Mouse (Mus musculus) layer of hippocampus, adult 2 months (tissue): ENCODE data around the gene 9130008F23Rik. TPM values are rescaled to one million over a fixed set of nuclear protein-coding genes. Genes with fewer than 3 reads are reported as not detected.

Experiments
- DNase-seq, 2 experiments: peaks; one replicate each; pipeline ENCODE4 v3.0.0; 2022; ENCODE audit warnings: low spot score in 2 of 2
- H3K27ac ChIP-seq: fragments of 200-600 bp; 2 replicates; pipeline ENCODE4 v1.8.1; 2022
- H3K4me3 ChIP-seq: fragments of 200-600 bp; 2 replicates; pipeline ENCODE4 v1.8.1; 2022; ENCODE audit warnings: mild to moderate bottlenecking
- CTCF ChIP-seq: fragments of 200-600 bp; conservative IDR thresholded peaks from 2 replicates; pipeline ENCODE4 v1.8.1; 2022; ENCODE audit warnings: antibody characterized with exemption, mild to moderate bottlenecking, moderate library complexity
- long read RNA-seq, 2 experiments: library from polyadenylated mRNA; stranded (forward); transcript quantifications; one replicate each; pipeline ENCODE4 v2.0.0; 2021; ENCODE audit warnings: borderline mapping rate in 2 of 2
- total RNA-seq, 2 experiments: library from RNA; stranded (reverse); gene quantifications; 2 replicates each; pipeline ENCODE4 v1.2.3; 2021

The 9130008F23Rik gene
- under 1 TPM in 1 of 2 experiments, not detected in 1; 0.23 TPM for total RNA-seq
- long read RNA-seq, experiment 1 = 0 reads
- long read RNA-seq, experiment 2 = 0 reads

DNA sequence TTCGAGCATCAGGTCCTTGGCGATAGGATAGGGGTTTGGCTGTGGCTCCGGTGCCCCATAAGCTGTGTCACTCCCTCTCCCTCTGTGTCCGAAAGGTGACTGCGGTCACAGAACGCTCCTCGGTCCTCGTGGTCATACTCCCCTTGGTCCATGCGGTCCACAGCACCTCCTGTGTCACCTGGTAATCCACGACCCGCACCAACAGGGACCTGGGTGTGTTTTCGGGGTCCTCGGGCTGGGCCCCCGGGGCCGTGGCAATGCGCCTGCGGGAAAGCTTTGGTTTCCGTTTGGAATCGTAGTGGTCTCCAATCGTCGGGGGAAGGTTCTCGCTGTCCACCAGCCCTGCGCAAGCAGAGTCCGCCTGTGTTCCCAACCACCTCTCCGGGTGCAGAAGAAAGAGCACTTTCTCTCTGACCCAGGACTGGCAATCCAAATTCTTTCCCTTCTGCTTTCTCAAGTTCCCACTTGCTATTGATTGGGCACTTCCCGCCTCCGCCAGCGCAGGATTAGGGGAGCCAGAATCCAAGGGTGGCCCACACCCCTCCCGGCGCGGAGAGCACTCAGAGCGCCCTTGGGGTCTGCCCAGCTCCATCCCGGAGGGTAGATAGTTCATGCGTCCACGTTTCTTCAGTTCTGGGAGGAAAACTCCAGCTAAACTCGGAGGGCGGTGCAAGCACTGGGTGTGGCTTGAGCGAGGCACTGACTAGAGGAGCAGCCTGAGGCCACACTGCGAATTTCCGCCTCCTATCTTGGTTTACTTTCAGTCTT lies at the start of gene 9130008F23Rik:
9130008F23Rik (minus strand) TSS at position 636 of the 768 bp plus-strand sequence.
- no peak for TF ChIP-seq CTCF
- peak in 1 of 2 experiments; percentile 9 for DNase-seq
- H3K27ac ChIP-seq = no peak within 1 kb of the TSS
- H3K4me3 ChIP-seq = peak within 1 kb of the TSS; percentile 61

DNA sequence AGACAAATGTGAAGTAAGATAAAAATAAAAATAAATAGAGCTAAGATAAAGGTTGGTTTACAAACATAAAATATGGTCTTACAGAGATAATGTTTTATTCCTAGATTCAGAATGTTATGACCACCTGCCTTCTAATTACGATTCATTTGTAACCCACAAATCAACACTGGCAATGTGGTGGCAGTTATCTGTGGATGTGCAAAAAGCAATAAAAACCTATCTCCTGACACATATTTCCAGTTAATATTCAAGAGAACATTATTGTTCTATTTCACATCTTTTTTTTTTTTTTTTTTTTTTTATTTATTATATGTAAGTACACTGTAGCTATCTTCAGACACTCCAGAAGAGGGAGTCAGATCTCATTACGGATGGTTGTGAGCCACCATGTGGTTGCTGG lies 35.1 kb upstream of the 9130008F23Rik start:
- no peak for DNase-seq
- Histone ChIP-seq H3K27ac (no peak overlapping the region), H3K4me3 (no peak overlapping the region)
- TF ChIP-seq CTCF = no peak

- TF ChIP-seq CTCF = no peak
- Histone ChIP-seq H3K27ac (no peak within 1 kb of the TSS), H3K4me3 (no peak within 1 kb of the TSS)
- no peak for DNase-seq
Observed at GRCm38 (mm10) chr17:40914250-40914649, 33.9 kb upstream of the 9130008F23Rik start, which contains the start of gene Glyatl3. Gene Glyatl3 (minus strand): TSS chr17:40914350.

DNA sequence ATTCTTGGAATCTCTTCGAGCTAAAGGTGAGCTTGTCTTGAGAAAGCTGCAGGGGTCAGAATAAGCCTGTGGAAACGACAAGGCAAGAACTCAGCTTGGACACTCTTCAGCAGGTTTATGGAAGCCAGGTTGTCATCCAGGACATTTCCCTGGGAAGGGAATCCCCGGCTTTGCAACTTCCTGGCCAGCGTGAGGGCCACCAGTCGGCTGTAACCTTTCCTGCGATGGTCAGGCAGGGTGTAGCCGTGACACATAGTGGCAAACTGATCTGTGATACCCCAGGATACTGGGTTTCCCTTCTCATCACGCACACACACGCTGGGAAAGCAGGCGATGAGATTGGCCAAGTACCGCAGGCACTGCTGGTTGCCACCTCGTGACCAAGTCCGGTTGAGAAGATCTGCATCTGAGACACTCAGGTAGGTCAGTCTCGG lies 24.4 kb upstream of the 9130008F23Rik start:
- no peak for DNase-seq
- TF ChIP-seq CTCF = no peak
- no peak overlapping the region; the same call in 1 of the 2 replicates for H3K4me3 ChIP-seq
- H3K27ac ChIP-seq = no peak overlapping the region

GRCm38 (mm10) chr17:40904056-40904597 lies 23.8 kb upstream of the 9130008F23Rik start:
- TF ChIP-seq CTCF = no peak
- DNase-seq = no peak
- no peak overlapping the region for H3K27ac ChIP-seq
- no peak overlapping the region for H3K4me3 ChIP-seq

DNA sequence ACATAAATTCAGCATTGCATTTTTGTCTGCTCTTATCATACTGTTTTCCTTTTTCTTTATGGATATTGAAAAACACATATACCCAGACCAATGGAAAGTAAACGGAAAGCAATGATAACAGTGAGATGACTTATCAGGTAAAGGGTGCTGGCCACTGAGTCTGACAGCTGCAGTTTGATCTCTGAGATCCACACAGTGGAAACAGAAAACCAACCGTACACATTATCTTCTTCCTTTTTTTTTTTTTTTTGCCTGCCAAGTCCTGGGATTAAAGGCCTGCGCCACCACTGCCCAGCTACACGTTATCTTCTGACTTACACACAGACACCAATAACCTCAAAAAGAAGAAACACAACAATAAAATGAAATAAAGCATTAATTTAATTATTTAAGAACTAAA lies 23.0 kb upstream of the 9130008F23Rik start:
- no peak for TF ChIP-seq CTCF
- DNase-seq = no peak
- no peak overlapping the region for H3K27ac ChIP-seq
- H3K4me3 ChIP-seq = no peak overlapping the region

GRCm38 (mm10) chr17:40899783-40900363 lies 19.5 kb upstream of the 9130008F23Rik start:
- Histone ChIP-seq H3K27ac (no peak overlapping the region), H3K4me3 (no peak overlapping the region)
- TF ChIP-seq CTCF = no peak
- no peak for DNase-seq

- Histone ChIP-seq H3K27ac (no peak overlapping the region), H3K4me3 (no peak overlapping the region)
- peak; percentile 89 for TF ChIP-seq CTCF
- peak in 1 of 2 experiments; percentile 12 for DNase-seq
Observed at GRCm38 (mm10) chr17:40896863-40897262, 16.5 kb upstream of the 9130008F23Rik start.

GRCm38 (mm10) chr17:40887849-40888536 lies 7.6 kb upstream of the 9130008F23Rik start:
- no peak overlapping the region for H3K27ac ChIP-seq
- no peak for TF ChIP-seq CTCF

GRCm38 (mm10) chr17:40885155-40885554 lies 4.8 kb upstream of the 9130008F23Rik start:
- Histone ChIP-seq H3K4me3 (no peak overlapping the region), H3K27ac (no peak overlapping the region)
- TF ChIP-seq CTCF = no peak
- no peak for DNase-seq

More at GRCm38 (mm10) chr17:40887849-40888536, 7.6 kb upstream of the 9130008F23Rik start:
- H3K4me3 ChIP-seq = no peak overlapping the region
- no peak for DNase-seq

DNA sequence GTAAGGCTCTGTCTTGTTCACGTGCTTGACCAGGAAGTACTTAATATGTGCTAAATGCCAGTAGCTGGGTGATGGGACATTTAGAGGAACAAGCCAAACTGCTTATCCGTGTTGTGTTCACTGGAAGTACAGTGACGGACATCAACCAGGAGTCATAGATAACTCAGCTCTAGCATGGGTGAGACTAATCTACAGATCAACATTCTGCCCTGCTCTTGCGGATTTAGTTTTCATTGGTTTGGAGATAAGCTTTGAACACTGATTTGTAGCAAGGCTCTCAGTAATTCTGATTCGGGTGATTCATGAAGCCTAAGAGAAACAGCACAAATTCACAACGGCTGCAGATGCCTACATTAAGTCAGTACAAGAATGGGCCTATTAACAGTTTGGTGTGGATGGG lies 1.8 kb upstream of the 9130008F23Rik start:
- no peak overlapping the region for H3K4me3 ChIP-seq
- no peak overlapping the region for H3K27ac ChIP-seq
- TF ChIP-seq CTCF = no peak
- DNase-seq = no peak

- H3K4me3 ChIP-seq = peak overlapping the region; percentile 61
- no peak for DNase-seq
- no peak overlapping the region for H3K27ac ChIP-seq
- no peak for TF ChIP-seq CTCF
Observed at GRCm38 (mm10) chr17:40879528-40879923, 833 bp downstream of the 9130008F23Rik start.

DNA sequence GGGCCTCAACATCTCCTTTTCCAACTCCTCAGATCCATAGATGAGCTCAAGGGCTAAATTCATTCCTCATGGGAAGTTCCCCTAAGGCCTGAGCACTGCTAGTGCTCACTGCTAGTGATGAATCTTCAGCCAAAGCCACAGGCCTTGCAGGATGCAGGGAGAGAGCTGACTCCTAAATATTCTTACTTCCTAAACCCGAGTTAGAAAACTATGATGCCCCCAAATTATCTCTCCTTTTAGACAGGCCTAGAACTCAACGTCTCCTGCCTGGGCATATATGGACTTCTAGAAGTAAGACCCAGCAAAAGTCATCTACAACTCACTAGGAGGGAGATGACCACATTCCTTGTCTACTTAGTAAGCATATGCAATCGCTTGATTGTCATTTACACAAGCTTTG lies 2.6 kb downstream of the 9130008F23Rik start:
- TF ChIP-seq CTCF = no peak
- H3K4me3 ChIP-seq = no peak overlapping the region
- no peak overlapping the region for H3K27ac ChIP-seq
- no peak for DNase-seq
